Mouse (Mus musculus) T-helper 1 cell (primary cell): ENCODE results near the gene Olfr525.

Experiments used
- in situ Hi-C: fragments of 300-600 bp; cut with MboI, MseI; formaldehyde crosslinking; loops from one replicate; pipeline ENCODE4 v1.15.1; 2025; ENCODE audit warnings: high pct_unique_total_duplicates

The Olfr525 gene

DNA sequence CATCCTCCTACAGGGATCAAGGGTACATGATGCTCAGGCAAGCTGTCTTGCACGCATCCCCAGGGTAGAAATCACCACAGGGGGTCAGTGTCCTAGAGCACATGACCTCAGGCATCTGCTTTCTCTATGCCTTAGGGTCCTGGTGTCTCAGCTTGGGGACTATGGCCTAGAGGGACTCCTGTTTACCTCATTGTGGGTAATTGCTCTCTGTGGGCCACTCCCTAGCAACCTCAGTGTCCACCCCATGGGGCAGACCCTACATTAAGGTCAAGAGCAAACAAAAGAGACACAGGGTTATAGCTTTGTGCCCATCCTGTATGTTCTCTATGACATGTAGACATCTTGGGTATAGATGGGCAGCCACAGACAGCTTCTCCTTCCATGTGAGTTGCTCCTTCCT, at the start of gene Olfr525:
Gene Olfr525 (plus strand): TSS at position 301 of the 400 bp plus-strand sequence.
- in situ Hi-C loops: no loop called here

DNA sequence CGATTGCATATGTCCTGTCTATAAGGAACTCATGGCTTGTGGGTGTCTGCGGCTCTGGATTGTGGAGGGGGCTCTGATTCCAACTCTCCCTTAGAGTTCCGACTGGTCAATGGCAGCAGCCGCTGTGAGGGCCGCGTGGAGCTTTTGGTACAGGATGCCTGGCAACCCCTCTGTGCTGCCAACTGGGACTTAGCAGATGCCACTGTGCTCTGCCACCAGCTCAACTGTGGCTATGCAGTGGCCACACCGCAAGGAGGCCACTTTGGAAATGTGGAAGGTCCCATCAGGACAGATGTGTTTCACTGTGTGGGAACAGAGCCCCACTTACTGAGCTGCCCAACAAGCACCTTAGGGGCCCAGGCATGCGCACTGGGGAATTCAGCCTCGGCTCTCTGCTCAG, 24.9 kb upstream of the Olfr525 start:
- in situ Hi-C loops: no loop called here

DNA sequence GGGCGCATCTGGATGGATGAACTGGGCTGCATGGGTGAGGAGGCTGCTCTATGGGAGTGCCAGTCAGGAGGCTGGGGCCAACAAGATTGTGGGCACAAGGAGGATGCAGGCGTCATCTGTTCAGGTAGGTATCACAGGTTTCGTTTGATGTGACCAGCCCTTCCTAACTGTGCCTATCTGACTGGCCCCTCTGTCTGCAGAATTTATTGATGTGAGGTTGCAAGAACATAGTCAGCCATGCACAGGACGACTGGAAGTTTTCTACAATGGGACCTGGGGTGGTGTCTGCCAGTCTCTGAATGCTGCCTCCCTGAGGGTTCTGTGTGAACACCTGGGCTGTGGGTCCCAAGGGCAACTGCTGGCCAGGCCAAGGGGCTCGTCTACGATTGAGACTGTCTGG, 23.8 kb upstream of the Olfr525 start:
- in situ Hi-C loops: no loop called here

DNA sequence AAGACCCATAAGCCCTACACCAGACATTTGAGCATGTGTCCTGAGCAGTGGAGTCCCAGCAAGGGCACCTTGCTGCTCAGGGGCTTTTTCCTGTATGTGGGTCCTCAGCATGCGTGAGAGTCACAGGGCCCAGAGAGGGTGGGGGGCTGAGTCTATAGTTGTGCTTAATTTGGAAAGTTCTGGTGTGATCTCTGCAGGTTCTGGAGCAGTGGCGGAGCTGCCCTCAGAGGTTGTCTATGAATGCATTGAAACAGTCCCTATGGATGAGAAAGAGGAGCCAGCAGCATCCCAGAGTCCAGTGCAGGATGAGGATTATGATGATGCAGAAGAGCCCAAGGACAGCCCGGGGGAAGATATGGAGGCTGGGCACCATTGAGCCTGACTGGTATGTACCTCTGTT, 21.2 kb upstream of the Olfr525 start:
- in situ Hi-C loops: no loop called here

DNA sequence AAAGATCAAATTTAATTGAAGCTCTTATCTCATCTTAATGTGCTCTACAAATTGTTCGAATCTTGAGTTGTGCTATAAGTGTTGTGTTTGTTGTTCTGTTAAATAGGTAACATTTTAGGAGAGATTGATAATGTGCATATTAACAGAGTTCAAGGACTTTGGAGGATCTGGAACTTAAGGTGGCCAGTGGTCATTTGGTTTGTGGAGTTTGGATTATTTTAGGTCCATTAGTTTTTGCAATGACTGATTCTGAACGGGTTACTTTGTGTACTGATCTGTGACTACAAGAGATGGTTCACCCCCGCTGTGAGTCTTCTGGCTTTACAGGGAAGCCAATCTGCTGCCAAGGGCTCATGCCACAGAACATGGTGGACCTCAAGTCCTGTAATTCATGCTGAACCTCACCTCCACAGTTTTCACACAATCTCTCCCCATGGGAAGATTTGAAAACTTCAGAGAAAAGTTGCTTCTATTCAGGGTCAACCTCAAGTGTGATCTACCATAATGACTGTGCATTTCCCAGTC, 735 bp upstream of the Olfr525 start:
- in situ Hi-C loops: no loop called here

DNA sequence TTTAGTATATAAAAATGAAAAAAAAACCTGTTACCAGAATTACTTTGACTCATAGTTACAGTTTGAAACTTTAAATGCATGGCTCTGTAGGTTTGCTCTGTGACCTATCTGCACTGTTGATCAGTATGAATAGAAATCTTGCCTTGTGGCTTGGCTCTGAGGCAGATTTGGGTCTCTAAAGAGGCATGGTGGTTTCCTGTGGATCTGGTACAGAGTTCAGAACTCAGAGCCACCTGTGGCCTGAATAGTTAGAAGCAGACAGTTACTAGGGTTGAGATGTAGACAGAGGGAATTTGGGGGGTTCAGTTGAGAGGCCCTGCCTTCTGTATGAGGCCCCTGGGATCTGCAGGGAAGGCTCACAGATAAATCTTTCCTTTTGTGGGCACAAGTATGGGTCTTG, 477 bp downstream of the Olfr525 start:
- in situ Hi-C loops: no loop called here

DNA sequence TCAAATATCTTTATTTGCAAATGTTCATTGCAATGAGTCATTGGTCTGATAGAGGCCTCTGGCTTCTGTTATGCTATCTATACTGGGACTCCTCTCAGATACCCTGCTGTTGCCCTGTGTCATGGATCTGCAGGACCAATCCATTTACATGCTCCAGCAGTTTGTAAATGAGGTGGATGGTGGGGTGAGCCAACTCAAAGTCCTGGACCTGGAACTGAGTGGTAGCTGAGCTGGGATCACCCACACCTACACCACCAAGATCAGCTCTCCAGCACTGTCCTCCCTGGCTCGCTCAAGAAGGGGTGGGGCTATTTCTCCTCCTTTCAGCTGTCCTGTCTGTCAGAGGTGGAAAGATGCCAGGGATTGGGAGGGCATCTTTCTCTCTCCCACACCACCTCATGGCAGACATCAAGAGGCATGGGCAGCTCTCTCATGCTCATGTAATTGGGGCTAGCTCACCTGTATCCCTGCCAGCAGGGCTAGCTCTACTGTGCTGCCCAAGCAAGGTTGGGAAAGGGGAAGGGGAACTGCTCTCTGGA, 9.2 kb downstream of the Olfr525 start:
- in situ Hi-C loops: no loop called here

DNA sequence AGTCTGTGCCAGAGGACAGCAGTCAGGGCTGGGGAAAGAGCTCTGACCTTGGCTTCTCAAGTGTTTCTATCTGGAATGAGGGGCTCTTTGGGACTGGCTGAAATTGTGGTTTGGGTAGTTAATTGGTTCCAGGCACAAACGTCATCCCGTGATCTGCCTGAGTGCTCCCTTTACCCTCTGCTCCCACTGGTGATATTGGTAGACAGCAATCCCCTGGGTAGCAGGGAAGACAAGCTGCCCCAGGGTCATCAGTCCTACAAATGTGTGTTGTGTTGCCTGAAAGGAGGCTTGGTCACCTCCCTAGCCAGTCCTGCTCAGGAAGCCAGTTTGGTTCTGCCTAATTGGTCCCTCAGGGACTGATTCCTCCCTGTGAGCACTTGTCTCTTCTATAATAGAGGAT, 13.1 kb downstream of the Olfr525 start, which contains the start of gene Olfr527:
Gene Olfr527 (plus strand): TSS at position 301 of the 400 bp plus-strand sequence.
- in situ Hi-C loops: no loop called here

DNA sequence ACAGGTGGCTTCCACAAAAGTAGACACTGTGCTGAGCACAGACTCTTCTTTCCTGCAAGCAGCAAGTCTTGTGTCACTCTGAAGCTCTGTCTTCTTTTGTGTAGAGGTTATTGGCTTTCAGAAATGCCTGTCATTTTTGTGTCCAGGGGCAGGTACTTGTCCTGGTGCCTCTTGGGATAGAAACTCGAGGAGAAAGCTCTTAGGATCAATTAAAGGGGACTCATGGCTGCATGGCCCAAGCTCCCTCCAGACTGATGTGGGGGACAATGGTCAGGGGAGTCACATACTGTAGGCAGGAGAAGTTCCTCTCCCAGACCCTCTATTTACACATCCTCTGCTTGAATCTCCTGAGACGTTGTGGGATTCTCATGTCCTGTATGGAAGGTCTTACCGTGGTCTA, 40.9 kb downstream of the Olfr525 start, which contains the start of gene Olfr60:
Gene Olfr60 (minus strand): TSS at position 101 of the 400 bp plus-strand sequence.
- in situ Hi-C loops: no loop called here

DNA sequence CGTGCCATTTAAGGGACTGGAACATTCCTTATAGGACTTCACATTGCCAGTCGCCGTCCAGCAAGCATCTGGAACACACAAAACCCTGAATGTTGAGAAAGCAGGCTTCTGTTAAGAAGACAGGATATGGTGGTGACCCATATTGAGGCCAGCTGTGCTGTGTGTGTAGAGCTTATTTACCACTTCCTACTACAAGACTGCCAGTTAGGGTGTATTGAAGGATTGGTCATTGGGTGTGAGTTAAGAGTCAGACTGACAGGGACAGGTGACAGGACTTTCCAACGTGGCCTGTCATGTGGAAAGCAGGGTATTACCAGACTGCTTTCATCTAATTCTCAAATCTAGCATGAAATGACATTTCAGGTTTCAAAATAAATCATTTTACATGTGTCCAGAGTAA, 53.6 kb downstream of the Olfr525 start:
- in situ Hi-C loops: no loop called here

DNA sequence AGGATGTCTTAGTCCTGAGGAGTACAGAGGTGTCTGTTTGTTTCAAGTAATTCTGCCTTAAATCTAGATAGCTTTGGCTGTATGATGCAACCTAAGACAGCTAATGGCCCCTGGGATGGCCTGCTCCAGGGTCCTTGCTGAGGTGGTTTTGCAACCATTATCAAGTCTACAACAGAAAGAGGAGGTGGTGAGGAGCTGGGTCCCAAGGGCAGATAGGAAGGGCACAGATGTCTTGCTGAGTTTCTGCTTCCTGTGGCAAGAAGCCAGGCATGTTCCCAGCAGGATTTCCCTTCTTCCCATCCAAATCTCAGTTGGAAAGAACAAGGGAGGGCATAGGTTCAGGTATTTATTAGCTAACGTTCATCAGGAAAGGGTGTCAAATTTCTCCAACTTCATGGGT, 55.6 kb downstream of the Olfr525 start, which contains the start of gene Olfr530:
Gene Olfr530 (minus strand): TSS at position 101 of the 400 bp plus-strand sequence.
- in situ Hi-C loops: no loop called here

DNA sequence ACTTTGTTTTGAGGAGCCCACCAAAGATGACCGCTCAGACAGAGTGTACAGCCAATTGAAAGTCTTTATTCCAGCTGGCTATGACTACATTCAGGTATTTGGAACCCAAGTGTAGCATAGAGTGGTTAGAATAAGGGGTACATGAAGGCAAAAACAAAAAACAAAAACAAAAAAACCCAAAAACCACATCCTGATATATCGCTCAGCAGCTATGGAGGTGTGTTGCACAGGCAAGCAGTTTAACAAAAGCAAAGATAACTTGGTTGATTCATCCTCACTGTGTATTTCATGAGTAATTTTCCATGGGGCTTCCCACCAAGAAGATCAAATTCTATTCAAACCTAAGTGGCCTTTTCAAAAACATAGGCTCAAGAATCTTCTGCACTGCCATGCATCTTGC, 56.3 kb downstream of the Olfr525 start:
- in situ Hi-C loops: no loop called here
